Mouse (Mus musculus) heart, adult 8-10 months (tissue): ENCODE results near the gene Cracr2b. TPM values are rescaled to one million over a fixed set of nuclear protein-coding genes. Genes with fewer than 3 reads are reported as not detected.

Experiments used
- DNase-seq: peaks from one replicate; pipeline ENCODE4 v3.0.0; 2022; ENCODE audit warnings: low spot score
- total RNA-seq, 4 experiments: library from RNA; stranded (reverse); gene quantifications; 2 replicates each; pipeline ENCODE4 v1.2.4; 2022

The Cracr2b gene
- total RNA-seq, 4 experiments from 2014 or later = 17.7 to 24.2 (median 19.1) TPM

- DNase-seq = peak; percentile 91
These were observed 5.8 kb upstream of the Cracr2b start, which contains the start of gene Pnpla2 for GRCm38 (mm10) chr7:141454967-141455551. Gene Pnpla2, plus strand, starts transcription at chr7:141455198.

GRCm38 (mm10) chr7:141455610-141456314 is 5.1 kb upstream of the Cracr2b start:
- DNase-seq = peak; percentile 88

GRCm38 (mm10) chr7:141456739-141457138 is 4.2 kb upstream of the Cracr2b start:
- DNase-seq = no peak

DNA sequence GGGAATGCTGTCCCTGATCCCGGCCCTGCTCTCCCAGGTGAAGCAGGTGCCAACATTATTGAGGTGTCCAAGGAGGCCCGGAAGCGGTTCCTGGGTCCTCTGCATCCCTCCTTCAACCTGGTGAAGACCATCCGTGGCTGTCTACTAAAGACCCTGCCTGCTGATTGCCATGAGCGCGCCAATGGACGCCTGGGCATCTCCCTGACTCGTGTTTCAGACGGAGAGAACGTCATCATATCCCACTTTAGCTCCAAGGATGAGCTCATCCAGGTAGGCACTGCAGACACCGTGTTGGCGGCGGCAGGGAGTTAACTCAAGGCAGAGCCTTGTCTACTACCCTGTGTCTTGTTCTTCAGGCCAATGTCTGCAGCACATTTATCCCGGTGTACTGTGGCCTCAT is 3.7 kb upstream of the Cracr2b start:
- DNase-seq = no peak

DNA sequence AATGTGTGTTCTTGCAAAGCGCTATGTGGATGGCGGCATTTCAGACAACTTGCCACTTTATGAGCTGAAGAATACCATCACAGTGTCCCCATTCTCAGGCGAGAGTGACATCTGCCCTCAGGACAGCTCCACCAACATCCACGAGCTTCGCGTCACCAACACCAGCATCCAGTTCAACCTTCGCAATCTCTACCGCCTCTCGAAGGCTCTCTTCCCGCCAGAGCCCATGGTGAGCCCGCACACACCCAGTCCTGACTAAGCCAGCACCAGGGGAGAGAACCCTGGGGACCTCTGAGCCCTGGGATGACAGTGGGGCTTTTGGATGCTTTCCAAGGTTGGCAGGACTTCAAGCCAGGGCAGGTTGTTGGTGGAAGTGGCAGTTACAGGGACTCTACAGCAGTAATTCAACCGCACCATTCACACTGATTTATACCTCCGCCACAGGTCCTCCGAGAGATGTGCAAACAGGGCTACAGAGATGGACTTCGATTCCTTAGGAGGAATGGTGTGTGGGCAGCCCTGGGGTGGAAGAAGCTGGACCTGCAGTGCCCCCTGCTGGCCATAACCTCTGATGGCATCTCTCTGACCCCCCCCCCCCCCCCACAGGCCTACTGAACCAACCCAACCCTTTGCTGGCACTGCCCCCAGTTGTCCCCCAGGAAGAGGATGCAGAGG is 2.8 kb upstream of the Cracr2b start:
- DNase-seq = peak; percentile 44

- DNase-seq = no peak
These were observed 2.2 kb upstream of the Cracr2b start for GRCm38 (mm10) chr7:141458661-141459060.

GRCm38 (mm10) chr7:141459301-141459711 is 1.6 kb upstream of the Cracr2b start:
- DNase-seq = no peak

- no peak for DNase-seq
These were observed 898 bp upstream of the Cracr2b start for GRCm38 (mm10) chr7:141460001-141460390.

DNA sequence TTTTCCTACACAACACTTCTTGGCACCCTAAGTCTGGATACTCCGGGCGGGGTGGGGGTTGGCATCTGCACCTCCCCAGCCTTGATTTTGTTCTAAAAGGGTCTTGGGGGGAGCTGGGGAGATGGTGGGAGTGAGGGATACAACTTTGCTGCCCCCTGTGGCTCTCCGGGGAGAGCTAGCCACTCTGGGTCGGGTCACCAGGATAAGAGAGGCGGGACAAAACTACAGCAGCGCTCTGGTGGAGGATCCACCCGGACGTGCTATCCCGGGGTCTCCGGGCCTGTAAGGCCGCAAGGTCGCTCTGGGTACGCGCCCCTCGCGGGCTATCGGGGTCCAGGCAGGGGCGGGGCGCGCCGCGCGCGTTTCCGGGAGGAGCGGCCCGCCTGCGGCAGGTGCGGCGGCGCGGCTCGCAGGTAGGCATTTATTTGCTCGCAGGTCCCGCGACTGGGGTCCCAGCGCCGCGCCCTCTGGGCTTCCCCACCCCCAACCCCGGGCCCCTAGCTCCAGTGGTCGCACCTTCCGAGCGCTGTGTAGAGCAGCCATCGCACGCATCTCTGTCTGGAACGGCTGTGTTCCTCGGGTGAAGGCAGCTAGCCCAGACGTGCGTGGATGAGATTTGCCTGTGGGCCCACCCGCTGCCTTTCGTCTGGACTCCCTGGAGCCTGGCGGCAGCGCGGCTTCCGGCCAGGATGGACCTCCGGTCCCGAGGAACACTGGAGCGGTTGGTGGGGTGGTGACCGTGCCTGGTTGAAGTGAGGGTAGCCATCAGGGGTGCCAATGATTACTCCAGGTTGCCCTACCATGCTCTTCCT is 833 bp downstream of the Cracr2b start:
- DNase-seq = no peak

GRCm38 (mm10) chr7:141462333-141462821 is 1.5 kb downstream of the Cracr2b start:
- DNase-seq = no peak

DNA sequence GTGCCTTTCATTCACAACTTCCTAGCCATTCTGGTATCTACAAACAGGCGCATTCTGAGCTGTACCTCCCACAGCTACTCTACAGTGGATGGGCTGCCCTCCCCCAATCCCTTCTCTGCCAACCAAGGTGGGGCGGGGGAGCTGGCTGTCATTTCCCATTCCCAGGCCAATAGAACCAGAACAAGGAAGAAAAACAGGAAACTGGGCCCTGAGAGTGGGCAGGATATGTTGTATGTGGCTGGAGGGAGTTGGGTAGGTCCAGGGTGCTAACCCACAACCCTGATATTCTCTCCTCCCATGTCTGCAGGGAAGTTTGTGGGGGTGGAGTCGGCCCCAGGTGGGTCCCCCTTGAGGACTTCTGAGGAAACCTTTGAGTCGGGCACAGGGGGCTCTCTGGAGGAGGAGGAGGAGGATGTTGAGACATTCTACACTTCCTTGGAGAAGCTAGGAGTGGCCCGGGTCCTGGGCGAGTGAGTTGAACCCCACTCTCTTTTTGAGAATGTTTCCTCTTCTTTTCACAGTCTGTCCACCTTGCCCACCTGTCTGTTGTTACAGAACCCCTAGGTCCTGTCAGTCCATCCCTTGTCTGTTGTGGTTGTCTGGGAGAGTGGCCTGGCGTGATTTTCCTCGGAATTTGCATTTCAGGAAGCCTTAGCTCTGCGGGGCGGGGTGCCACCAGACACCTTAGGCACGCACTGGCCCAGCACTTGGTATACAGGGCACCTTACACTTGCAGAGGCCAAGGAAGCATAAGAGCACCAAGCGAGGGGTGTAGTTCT is 3.1 kb downstream of the Cracr2b start:
- peak; percentile 88 for DNase-seq

GRCm38 (mm10) chr7:141464603-141465201 is 3.8 kb downstream of the Cracr2b start:
- no peak for DNase-seq

GRCm38 (mm10) chr7:141465388-141466044 is 4.6 kb downstream of the Cracr2b start:
- no peak for DNase-seq

DNA sequence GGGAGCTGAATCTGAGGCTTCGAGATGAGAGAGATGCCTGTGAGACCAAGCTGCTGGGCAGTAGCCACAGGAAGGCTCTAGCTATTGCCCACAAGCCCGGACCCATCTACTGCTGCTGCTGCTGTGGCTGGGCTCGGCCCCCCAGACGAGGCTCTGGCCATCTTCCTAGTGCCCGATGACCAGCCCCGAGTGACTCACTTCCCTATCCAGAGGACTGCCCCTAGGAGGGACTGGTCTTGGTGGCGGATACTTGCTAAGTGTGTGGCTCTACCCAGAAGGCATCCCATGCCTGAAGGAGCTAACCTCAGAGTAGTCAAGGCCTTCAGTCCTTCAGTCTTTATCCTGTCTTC is 5.1 kb downstream of the Cracr2b start:
- no peak for DNase-seq

DNA sequence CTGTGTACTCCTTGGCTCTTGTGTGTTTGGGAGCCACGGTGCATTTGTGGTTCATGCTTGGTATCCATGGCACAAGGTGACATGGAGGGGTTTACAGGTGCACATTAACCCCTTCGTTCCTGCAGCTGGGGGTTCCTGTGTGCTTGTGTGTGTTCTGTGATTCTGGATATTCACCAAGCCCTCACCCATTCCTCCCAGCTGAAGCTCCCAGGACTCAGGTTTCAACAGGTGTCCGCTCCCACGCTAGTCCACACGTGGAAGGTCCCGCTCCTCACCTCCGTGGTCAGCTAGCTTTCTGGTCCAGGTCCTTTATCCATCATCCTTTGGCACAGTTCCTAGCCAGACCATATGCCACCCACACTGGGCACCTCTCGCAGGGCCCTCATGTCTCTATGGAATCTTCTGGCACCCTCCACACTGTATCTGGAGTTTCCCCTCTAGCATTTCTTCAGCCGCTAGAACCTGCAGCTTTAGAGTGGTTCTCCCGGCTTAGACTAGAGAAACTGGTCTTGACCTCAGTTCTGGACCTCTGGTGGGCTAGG is 5.8 kb downstream of the Cracr2b start:
- DNase-seq = no peak

- peak; percentile 89 for DNase-seq
These were observed 6.5 kb downstream of the Cracr2b start, which contains the start of gene Cd151 for GRCm38 (mm10) chr7:141467230-141468030. Gene Cd151, plus strand, starts transcription at chr7:141467392.

DNA sequence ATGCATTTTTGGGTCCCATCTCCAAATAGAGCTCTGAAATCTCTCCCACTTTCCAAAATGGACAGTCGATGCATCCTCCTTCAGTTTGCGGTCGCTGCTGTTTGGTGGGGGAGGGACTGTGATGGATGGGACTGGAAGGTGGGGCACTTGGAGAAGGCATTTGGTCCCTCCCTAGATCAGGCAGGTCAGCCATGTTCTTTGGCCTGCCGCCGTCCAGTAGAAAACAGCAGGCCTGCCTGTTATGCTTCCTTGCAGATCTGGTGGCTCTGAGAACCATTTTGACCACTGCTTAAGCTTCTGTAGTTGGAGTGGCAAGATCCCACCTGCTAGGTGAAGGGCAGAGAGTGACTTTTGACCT is 7.2 kb downstream of the Cracr2b start:
- DNase-seq = no peak

DNA sequence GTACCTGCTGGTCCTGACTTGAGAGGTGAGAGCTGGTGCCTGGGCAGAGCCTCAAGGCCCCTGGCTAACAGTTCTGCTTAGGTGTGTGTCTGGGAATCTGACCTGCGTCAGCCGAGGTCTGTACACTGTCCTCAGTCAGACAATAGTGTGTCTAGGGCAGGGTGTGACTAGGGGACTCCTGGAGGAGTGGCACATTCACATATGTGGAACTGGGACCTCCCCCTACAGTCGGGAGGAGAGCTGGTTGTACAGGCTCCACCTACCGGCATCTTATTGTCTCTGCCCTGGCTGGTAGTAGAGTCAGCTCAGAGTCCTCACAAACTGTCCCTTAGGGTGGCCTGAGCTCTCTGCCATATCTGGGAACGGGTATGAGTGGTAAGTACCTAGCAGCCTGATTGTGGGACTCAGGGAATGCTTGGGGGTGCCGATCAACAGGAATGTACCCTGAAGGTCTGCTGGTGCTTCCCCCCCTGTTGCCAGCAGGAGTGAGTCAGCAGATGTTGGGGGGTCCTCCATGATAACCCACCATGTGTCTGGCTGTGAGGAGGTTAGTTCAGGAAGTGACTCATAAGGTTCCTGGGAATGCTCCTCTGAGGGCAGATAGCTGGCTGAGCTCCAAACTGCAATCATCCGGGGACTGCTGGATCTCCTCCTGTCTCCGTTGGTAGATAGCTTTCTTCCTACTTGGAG is 7.8 kb downstream of the Cracr2b start:
- DNase-seq = peak; percentile 82
